In genomic region chr5:24751305-24752174, GRCm38 (mm10) we compare ENCODE assay signal across 8 mouse cellular contexts. TPM values are rescaled to one million over a fixed set of nuclear protein-coding genes. Genes with fewer than 3 reads are reported as not detected.
DNase-seq lines count a peak whose midpoint lies in the region; ATAC-seq lines count a peak whose summit lies in the region.

No protein-coding gene starts in this region.

- H3K4me3 ChIP-seq in lung, embryonic 16.5 days (ENCODE audit: low read length) = peak overlapping the region; percentile 62

- H3K27me3 ChIP-seq in lung, embryonic 16.5 days (ENCODE audit: control insufficient read depth, insufficient read depth, low read depth, low read length) = no peaks in the 10 kb centered on the region

- ATAC-seq in lung, embryonic 16.5 days (ENCODE audit: low read depth) = peak; percentile 78
- ATAC-seq in neutrophil, adult 5-6 weeks (ENCODE audit: extremely low read depth, insufficient number of reproducible peaks, low FRiP score, poor library complexity, severe bottlenecking) = peak; percentile 37; the same call in 1 of the 2 replicates

- peak overlapping the region; percentile 86 for H3K4me2 ChIP-seq in lung, embryonic 16.5 days (ENCODE audit: low read depth, low read length)

- H3K4me1 ChIP-seq in lung, embryonic 16.5 days (replicated peaks; ENCODE audit: control insufficient read depth, insufficient read depth, low read length) = peaks cover 14% of the 10 kb centered on the region

- WGBS in lung, embryonic 16.5 days = 2% methylated on average over 25 of the region's 25 CpGs

- H3K27ac ChIP-seq in lung, embryonic 16.5 days (ENCODE audit: low read length) = peak overlapping the region; percentile 96

- peak; percentile 98 for DNase-seq in ES-CJ7 (ENCODE audit: low read depth, low spot score)
- peak; percentile 85 for DNase-seq in adrenal gland, postnatal 14 days
- DNase-seq in fibroblast of lung, adult 2 months (ENCODE audit: low read depth) = peak; percentile 35
- DNase-seq in heart, postnatal 14 days = peak; percentile 53 to 65
- DNase-seq in kidney, postnatal 36 days = peak; percentile 71 to 73
- peak; percentile 77 for DNase-seq in urinary bladder, postnatal 14 days (ENCODE audit: low spot score)

- H3K9me3 ChIP-seq in lung, embryonic 16.5 days (ENCODE audit: control insufficient read depth, low read length) = no peaks in the 10 kb centered on the region

- no peaks in the 10 kb centered on the region for H3K36me3 ChIP-seq in lung, embryonic 16.5 days (ENCODE audit: control insufficient read depth, insufficient read depth, low read length)

- intact Hi-C loops in heart, postnatal 14 days (cut with DNase I) = loop anchor here (1.0 to 2.0 kb wide), 3 partner anchors 27 to 77 kb away; no protein-coding TSS in a partner anchor

- H3K9ac ChIP-seq in lung, embryonic 16.5 days (ENCODE audit: low read length) = peak overlapping the region; percentile 85

RNA-seq across cellular contexts. Expression of gene Crygn, which starts 6.3 kb away (rescaled TPM):
- total RNA-seq in adrenal gland, postnatal 14 days (2021) = 2.6 and 2.9 TPM in 2 replicates
- 1 to 10 TPM in 1 of 2 experiments, not detected in 1; 2.8 TPM for total RNA-seq in heart, postnatal 14 days (2021)
- polyA plus RNA-seq in lung, embryonic 16.5 days (2015; fragmentation: Nextera tagmentation; extraction: Ambion mirVana) = 3.2 and 3.4 TPM in 2 replicates
- total RNA-seq in neutrophil, adult 5-6 weeks (2017) = 5.3 TPM in 1 of 2 replicates, not detected in the other

RNA-seq across cellular contexts. Expression of gene Wdr86, which starts 21.0 kb away (rescaled TPM):
- 1.9 and 2.6 TPM in 2 replicates for total RNA-seq in adrenal gland, postnatal 14 days (2021)
- total RNA-seq in heart, postnatal 14 days (2021) = 1 to 10 TPM in 1 of 2 experiments, under 1 TPM in 1; 0.78 to 1.0 TPM
- polyA plus RNA-seq in lung, embryonic 16.5 days (2015; fragmentation: Nextera tagmentation; extraction: Ambion mirVana) = 30.5 and 31.5 TPM in 2 replicates
- total RNA-seq in neutrophil, adult 5-6 weeks (2017) = 0.12 TPM in 1 of 2 replicates, not detected in the other

Comparison
In these comparisons a context has a peak if more than half of its experiments do, and no peak if none do; other contexts are left out.
1. Peak in every context shown above with its lines: DNase-seq, ATAC-seq, H3K4me3 ChIP-seq and H3K27ac ChIP-seq.
2. DNase-seq: peak in every context shown above with its lines; median percentile 98 in ES-CJ7; 85 in adrenal gland, postnatal 14 days; 77 in urinary bladder, postnatal 14 days; 72 in kidney, postnatal 36 days; 59 in heart, postnatal 14 days; 35 in fibroblast of lung, adult 2 months.